Mouse (Mus musculus) myocyte (in vitro differentiated cells): ENCODE measurements at regions not wholly inside any gene's neighbourhood (a gene's known extent, or its start where the extent isn't known, plus 50 kb on each side); places are given as distances from the start of the nearest gene placed in this dataset.

Experiments used
- E2F4 ChIP-seq: IDR thresholded peaks from one replicate; pipeline ENCODE4 v1.6.1; 2011; ENCODE audit warnings: mild to moderate bottlenecking, control low read depth, moderate library complexity; ENCODE audit not compliant: insufficient read depth
- MAX ChIP-seq: IDR thresholded peaks from one replicate; pipeline ENCODE4 v1.6.1; 2011; ENCODE audit warnings: low read depth, mild to moderate bottlenecking, control low read depth
- MYOG ChIP-seq, 3 experiments: IDR thresholded peaks; one replicate each; pipeline ENCODE4 v1.6.1; 2011; ENCODE audit warnings: control low read depth in 2 of 3, low read depth in 2 of 3, mild to moderate bottlenecking in 2 of 3; ENCODE audit not compliant: insufficient read length in 2 of 3, control insufficient read depth in 1 of 3, insufficient read depth in 1 of 3
- POLR2A ChIP-seq: IDR thresholded peaks from one replicate; pipeline ENCODE4 v1.6.1; 2011; ENCODE audit warnings: low read depth, mild to moderate bottlenecking, control low read depth, moderate library complexity; ENCODE audit not compliant: insufficient read length
- POLR2AphosphoS2 ChIP-seq: IDR thresholded peaks from one replicate; pipeline ENCODE4 v1.6.1; 2011; ENCODE audit warnings: low read depth, control low read depth; ENCODE audit not compliant: insufficient read length
- TCF3 ChIP-seq: IDR thresholded peaks from one replicate; pipeline ENCODE4 v1.6.1; 2011; ENCODE audit warnings: low read depth, control low read depth; ENCODE audit not compliant: insufficient read length

GRCm38 (mm10) chr5:132855619-132856510 lies 312.7 kb upstream of the Auts2 start:
- no peak for TF ChIP-seq POLR2AphosphoS2
- no peak for TF ChIP-seq MYOG (IDR thresholded peaks at IDR 0.05; ENCODE audit: control insufficient read depth in 1 of 3, insufficient read depth in 1 of 3, insufficient read length in 2 of 3, low read depth in 2 of 3)
- TF ChIP-seq POLR2A = no peak
- no peak for TF ChIP-seq E2F4
- TF ChIP-seq MAX = no peak
- TF ChIP-seq TCF3 = no peak
